Mouse (Mus musculus): ENCODE results near the gene Samd1.

DNA sequence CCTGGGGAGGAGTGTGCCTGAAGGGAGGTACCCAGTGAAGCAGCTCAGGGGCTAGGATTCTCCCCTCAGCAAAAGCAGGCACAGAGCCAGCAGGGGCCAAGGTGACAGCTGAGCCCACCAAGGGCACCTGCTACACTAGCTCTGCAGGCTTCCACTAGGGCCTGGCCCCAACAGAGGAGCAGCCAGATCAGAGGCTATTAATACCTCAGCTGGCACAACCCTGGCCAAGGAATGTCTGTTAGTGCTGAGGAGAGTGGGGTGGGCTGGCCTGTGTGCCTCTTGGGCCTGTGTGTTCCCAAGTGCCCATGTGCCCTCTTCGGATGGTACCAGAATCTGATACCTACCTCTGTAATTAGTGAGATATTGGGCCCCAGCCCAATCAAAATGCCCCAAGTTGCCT lies 17.2 kb upstream of the Samd1 start:
- TF ChIP-seq CTCF (IDR thresholded peaks at IDR 0.05; ENCODE audit: extremely low read depth, insufficient read depth, insufficient read length, insufficient replicate concordance) (no peak), POLR2A (IDR thresholded peaks at IDR 0.05; ENCODE audit: low read depth, low read length) (no peak)
